Mouse (Mus musculus) forebrain, postnatal 0 days (tissue): ENCODE results near the gene Ckb. TPM values are rescaled to one million over a fixed set of nuclear protein-coding genes. Genes with fewer than 3 reads are reported as not detected.
A peak's percentile ranks its signal among the peaks of the same experiment; 100 is the strongest.

ENCODE experiments used
- ATAC-seq: fragments of 200-750 bp; cut with Nextera tagmentation; 2 replicates; pipeline ENCODE4 v1.8.0; 2017; ENCODE audit warnings: mild to moderate bottlenecking, moderate library complexity
- DNase-seq: peaks from one replicate; pipeline ENCODE4 v3.0.0-alpha.2; 2015
- H3K27ac ChIP-seq: fragments of 300-500 bp; sonication (generic); 2 replicates; pipeline ENCODE4 v1.5.1; 2014; ENCODE audit warnings: low read depth, mild to moderate bottlenecking, antibody characterized with exemption, low read length, moderate library complexity, mixed read lengths
- H3K27me3 ChIP-seq: fragments of 300-500 bp; sonication (generic); 2 replicates; pipeline ENCODE4 v1.6.1; 2014; ENCODE audit warnings: mild to moderate bottlenecking, low read length, mixed read lengths; ENCODE audit not compliant: insufficient read depth
- H3K36me3 ChIP-seq: fragments of 300-500 bp; sonication (generic); 2 replicates; pipeline ENCODE4 v1.6.1; 2014; ENCODE audit warnings: mild to moderate bottlenecking, moderate library complexity; ENCODE audit not compliant: insufficient read depth
- H3K4me1 ChIP-seq: fragments of 300-500 bp; sonication (generic); 2 replicates; pipeline ENCODE4 v1.6.1; 2014; ENCODE audit warnings: antibody characterized with exemption; ENCODE audit not compliant: insufficient read depth
- H3K4me2 ChIP-seq: fragments of 300-500 bp; sonication (generic); 2 replicates; pipeline ENCODE4 v1.6.1; 2014; ENCODE audit warnings: low read depth, mild to moderate bottlenecking, moderate library complexity
- H3K4me3 ChIP-seq: fragments of 300-500 bp; sonication (generic); 2 replicates; pipeline ENCODE4 v1.5.1; 2014; ENCODE audit warnings: low read depth, low read length, mixed read lengths
- H3K9ac ChIP-seq: fragments of 300-500 bp; sonication (generic); 2 replicates; pipeline ENCODE4 v1.6.1; 2014; ENCODE audit warnings: mild to moderate bottlenecking
- H3K9me3 ChIP-seq: fragments of 300-500 bp; sonication (generic); 2 replicates; pipeline ENCODE4 v1.6.1; 2016; ENCODE audit warnings: low read length
- CTCF ChIP-seq: sonication (generic); IDR thresholded peaks from 2 replicates; pipeline ENCODE4 v1.5.1; 2016; ENCODE audit warnings: antibody characterized with exemption, control low read depth, low read depth
- WGBS: fragments of 180-500 bp; shearing (Covaris S2); extraction: QIAGEN DNeasy Blood & Tissue Kit; methylation state at CpG from one replicate; pipeline ENCODE4 v1.1.7; 2014; 5-methylcytosine and 5-hydroxymethylcytosine counted together
- polyA plus RNA-seq: library from polyadenylated mRNA; unstranded; fragments of >200 nt; fragmentation: Nextera tagmentation; extraction: Ambion mirVana; gene quantifications from 2 replicates; pipeline ENCODE4 v1.2.1, GENCODE M21; 2015
- total RNA-seq: library from RNA; depleted of rRNA; stranded (reverse); fragments of >200 nt; gene quantifications from 2 replicates; pipeline ENCODE4 v1.2.3, GENCODE M21; 2014

Ckb gene
- total and polyA plus RNA-seq, 2 experiments from 2014 or later: 1,430 to 1,650 TPM

- no peak overlapping the region for H3K4me2 ChIP-seq
- 77% methylated on average over 5 of the region's 5 CpGs for WGBS
- no peak overlapping the region for H3K27ac ChIP-seq
- no peak overlapping the region for H3K4me3 ChIP-seq
- H3K9me3 ChIP-seq: no peaks in the 10 kb centered on the region
- no peak for TF ChIP-seq CTCF
- H3K36me3 ChIP-seq: peaks cover 14% of the 10 kb centered on the region
- ATAC-seq (no peak), DNase-seq (no peak)
- no peaks in the 10 kb centered on the region for H3K27me3 ChIP-seq
- H3K9ac ChIP-seq: no peak overlapping the region
- H3K4me1 ChIP-seq: peaks cover 12% of the 10 kb centered on the region
Observed at GRCm38 (mm10) chr12:111682003-111682402, 9.9 kb upstream of the Ckb start.

GRCm38 (mm10) chr12:111681305-111681704 lies 9.2 kb upstream of the Ckb start:
- no peak overlapping the region for H3K27ac ChIP-seq
- WGBS: 81% methylated on average over 8 of the region's 8 CpGs
- peaks cover 11% of the 10 kb centered on the region for H3K4me1 ChIP-seq
- no peak for ATAC-seq
- H3K4me3 ChIP-seq: no peak overlapping the region
- DNase-seq: no peak
- H3K36me3 ChIP-seq: peaks cover 14% of the 10 kb centered on the region
- H3K9ac ChIP-seq: no peak overlapping the region
- no peak for TF ChIP-seq CTCF
- no peaks in the 10 kb centered on the region for H3K9me3 ChIP-seq
- no peaks in the 10 kb centered on the region for H3K27me3 ChIP-seq
- no peak overlapping the region for H3K4me2 ChIP-seq

DNA sequence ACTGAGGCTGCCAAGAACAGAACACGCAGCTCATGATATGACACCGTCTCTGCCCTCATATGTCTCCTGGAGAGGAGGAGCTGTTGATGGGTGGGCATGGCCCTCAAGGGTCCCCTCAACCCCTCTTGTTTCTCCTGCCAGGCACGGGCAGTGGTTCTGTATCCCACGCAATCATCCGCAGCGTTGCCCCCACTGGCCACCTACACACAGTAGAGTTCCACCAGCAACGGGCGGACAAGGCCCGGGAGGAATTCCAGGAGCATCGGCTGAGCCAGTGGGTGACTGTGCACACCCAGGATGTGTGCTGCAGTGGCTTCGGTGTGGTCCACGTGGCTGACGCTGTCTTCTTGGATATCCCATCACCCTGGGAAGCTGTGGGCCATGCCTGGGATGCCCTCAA lies 8.5 kb upstream of the Ckb start:
- no peak for DNase-seq
- ATAC-seq: no peak
- Histone ChIP-seq H3K9ac (no peak overlapping the region), H3K4me2 (no peak overlapping the region), H3K4me1 (peaks cover 11% of the 10 kb centered on the region), H3K9me3 (no peaks in the 10 kb centered on the region), H3K36me3 (peaks cover 14% of the 10 kb centered on the region), H3K27ac (no peak overlapping the region), H3K27me3 (no peaks in the 10 kb centered on the region), H3K4me3 (no peak overlapping the region)
- WGBS: 93% methylated on average over 13 of the region's 13 CpGs
- TF ChIP-seq CTCF: no peak

DNA sequence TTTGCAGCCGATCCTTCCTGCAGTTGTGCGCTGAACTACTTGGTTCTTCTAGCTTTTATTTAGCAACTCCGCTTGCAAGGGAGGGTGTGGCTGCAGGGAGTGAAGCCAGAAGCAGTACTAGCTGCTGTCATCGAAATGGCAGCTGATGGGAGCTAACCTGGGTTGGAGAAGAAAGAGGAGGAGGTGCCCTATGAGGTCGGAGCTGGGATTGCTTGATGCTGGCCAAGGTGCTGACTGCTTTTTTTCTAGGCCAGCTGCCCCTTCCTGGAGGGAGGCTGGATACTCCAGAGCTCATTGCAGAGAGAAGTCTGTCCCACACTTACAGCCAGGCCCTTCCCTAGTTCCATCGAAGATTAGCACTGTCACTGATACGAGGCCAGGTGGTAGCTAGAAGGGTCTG lies 6.9 kb upstream of the Ckb start:
- H3K4me2 ChIP-seq: peak overlapping the region; percentile 77
- H3K36me3 ChIP-seq: peaks cover 14% of the 10 kb centered on the region
- DNase-seq (no peak), ATAC-seq (no peak)
- H3K4me1 ChIP-seq: peaks cover 11% of the 10 kb centered on the region
- no peak overlapping the region for H3K27ac ChIP-seq
- H3K4me3 ChIP-seq: peak overlapping the region; percentile 63
- 58% methylated on average over 7 of the region's 7 CpGs for WGBS
- 0 out of 2 replicates have a peak overlapping the region, but pooled peaks have one; percentile 68 for H3K9ac ChIP-seq
- H3K27me3 ChIP-seq: no peaks in the 10 kb centered on the region
- no peaks in the 10 kb centered on the region for H3K9me3 ChIP-seq
- TF ChIP-seq CTCF: no peak

DNA sequence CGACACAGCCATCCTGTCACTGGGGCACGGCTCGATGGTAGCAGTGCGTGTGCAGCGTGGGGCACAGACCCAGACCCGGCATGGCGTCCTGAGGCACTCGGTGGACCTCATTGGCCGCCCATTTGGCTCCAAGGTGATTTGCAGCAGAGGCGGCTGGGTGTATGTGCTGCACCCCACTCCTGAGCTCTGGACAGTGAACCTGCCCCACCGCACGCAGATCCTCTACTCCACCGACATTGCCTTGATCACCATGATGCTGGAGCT lies 6.5 kb upstream of the Ckb start:
- TF ChIP-seq CTCF: no peak
- H3K4me1 ChIP-seq: peaks cover 11% of the 10 kb centered on the region
- H3K4me2 ChIP-seq: peak overlapping the region; percentile 77
- peak overlapping the region; percentile 63 for H3K4me3 ChIP-seq
- ATAC-seq (no peak), DNase-seq (no peak)
- H3K27ac ChIP-seq: no peak overlapping the region
- 7% methylated on average over 13 of the region's 13 CpGs for WGBS
- H3K27me3 ChIP-seq: no peaks in the 10 kb centered on the region
- peak overlapping the region; percentile 68 for H3K9ac ChIP-seq
- H3K9me3 ChIP-seq: no peaks in the 10 kb centered on the region
- peaks cover 14% of the 10 kb centered on the region for H3K36me3 ChIP-seq

DNA sequence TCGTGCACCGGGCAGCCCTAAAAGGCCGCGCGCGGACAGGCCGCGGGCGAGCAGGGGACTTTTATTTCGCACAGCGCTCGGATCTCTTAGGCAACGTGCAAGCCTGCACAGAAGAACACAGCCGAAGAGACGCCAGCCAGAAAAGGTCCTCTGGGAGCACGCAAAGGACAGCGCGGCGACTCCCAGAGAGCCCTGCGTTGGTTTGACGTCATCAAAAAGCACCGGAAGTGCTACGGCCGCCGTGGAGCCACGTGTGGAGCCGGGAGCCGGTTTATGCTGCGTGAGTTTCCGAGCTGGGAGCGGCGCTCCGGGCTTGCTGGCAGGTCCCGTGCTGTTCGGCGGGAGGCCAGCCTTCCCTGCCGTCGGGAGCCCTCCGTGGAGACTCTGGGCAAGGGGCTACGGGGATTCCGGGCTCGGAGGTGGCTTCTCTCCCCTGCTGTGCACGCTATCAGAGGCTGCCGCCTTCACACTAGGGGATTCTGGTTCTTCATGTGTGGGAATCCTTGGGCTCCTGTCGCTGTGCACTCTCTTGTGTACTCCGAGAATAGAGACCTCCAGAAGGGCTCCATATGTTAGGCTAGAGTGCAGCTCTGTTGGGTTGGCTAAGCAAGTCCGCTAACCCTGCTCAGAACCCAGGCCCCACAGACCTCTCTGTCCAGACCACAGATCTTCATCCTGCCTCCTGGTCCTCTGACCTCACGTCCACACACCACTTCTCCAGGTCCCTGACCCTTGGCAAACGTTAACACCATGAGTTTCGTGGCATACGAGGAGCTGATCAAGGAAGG lies 5.9 kb upstream of the Ckb start, which contains the start of gene Trmt61a:
Trmt61a (plus strand) TSS at position 224 of the 788 bp plus-strand sequence.
- TF ChIP-seq CTCF: no peak
- WGBS: under 1% methylated on average over 51 of the region's 51 CpGs
- H3K36me3 ChIP-seq: peaks cover 14% of the 10 kb centered on the region
- peak within 1 kb of the TSS; percentile 88 for H3K27ac ChIP-seq
- H3K4me2 ChIP-seq: peak within 1 kb of the TSS; percentile 77
- H3K4me1 ChIP-seq: peaks cover 11% of the 10 kb centered on the region
- DNase-seq (peak; percentile 96), ATAC-seq (peak; percentile 95)
- peak within 1 kb of the TSS; percentile 63 for H3K4me3 ChIP-seq
- H3K9me3 ChIP-seq: no peaks in the 10 kb centered on the region
- H3K9ac ChIP-seq: peak within 1 kb of the TSS; percentile 68
- H3K27me3 ChIP-seq: no peaks in the 10 kb centered on the region

GRCm38 (mm10) chr12:111677421-111677820 lies 5.3 kb upstream of the Ckb start:
- H3K36me3 ChIP-seq: peaks cover 9% of the 10 kb centered on the region
- H3K27ac ChIP-seq: peak overlapping the region; percentile 88
- ATAC-seq (peak; percentile 48; the same call in 1 of the 2 replicates), DNase-seq (no peak)
- peak overlapping the region; percentile 68 for H3K9ac ChIP-seq
- no peak for TF ChIP-seq CTCF
- H3K4me1 ChIP-seq: peaks cover 18% of the 10 kb centered on the region
- no peaks in the 10 kb centered on the region for H3K9me3 ChIP-seq
- peak overlapping the region; percentile 77 for H3K4me2 ChIP-seq
- WGBS: 17% methylated on average over 5 of the region's 5 CpGs
- H3K4me3 ChIP-seq: peak overlapping the region; percentile 63
- no peaks in the 10 kb centered on the region for H3K27me3 ChIP-seq
